Mouse (Mus musculus) cortical plate, adult 2 months (tissue): ENCODE measurements around the gene Txk.

Experiments
- CTCF ChIP-seq: fragments of 200-500 bp; IDR thresholded peaks from 2 replicates; pipeline ENCODE4 v1.5.1; 2011; ENCODE audit warnings: mild to moderate bottlenecking, control low read depth, low read length; ENCODE audit not compliant: insufficient read depth; ENCODE audit errors: extremely low read depth
- POLR2A ChIP-seq: fragments of 200-500 bp; IDR thresholded peaks from 2 replicates; pipeline ENCODE4 v1.6.1; 2011; ENCODE audit warnings: mild to moderate bottlenecking, low read length, control low read depth; ENCODE audit not compliant: insufficient read depth; ENCODE audit errors: extremely low read depth

GRCm38 (mm10) chr5:72710572-72711278 is 41.9 kb downstream of the Txk start:
- no peak for TF ChIP-seq POLR2A
- TF ChIP-seq CTCF = peak; percentile 67
